Mouse (Mus musculus): ENCODE results near the gene Polr2i. TPM values are rescaled to one million over a fixed set of nuclear protein-coding genes. Genes with fewer than 3 reads are reported as not detected.
"Not testable (repeated sequence)": the region's sequence is repeated elsewhere in the genome, so short reads cannot be mapped to it uniquely, and the experiment has no call there.

The Polr2i gene
- 105 and 799 TPM in 2 replicates for total RNA-seq (2014; rRNA removed; ENCODE audit: low replicate concordance)
- polyA plus RNA-seq (2015; fragmentation: Nextera tagmentation; extraction: Ambion mirVana), result 109 and 112 TPM in 2 replicates

DNA sequence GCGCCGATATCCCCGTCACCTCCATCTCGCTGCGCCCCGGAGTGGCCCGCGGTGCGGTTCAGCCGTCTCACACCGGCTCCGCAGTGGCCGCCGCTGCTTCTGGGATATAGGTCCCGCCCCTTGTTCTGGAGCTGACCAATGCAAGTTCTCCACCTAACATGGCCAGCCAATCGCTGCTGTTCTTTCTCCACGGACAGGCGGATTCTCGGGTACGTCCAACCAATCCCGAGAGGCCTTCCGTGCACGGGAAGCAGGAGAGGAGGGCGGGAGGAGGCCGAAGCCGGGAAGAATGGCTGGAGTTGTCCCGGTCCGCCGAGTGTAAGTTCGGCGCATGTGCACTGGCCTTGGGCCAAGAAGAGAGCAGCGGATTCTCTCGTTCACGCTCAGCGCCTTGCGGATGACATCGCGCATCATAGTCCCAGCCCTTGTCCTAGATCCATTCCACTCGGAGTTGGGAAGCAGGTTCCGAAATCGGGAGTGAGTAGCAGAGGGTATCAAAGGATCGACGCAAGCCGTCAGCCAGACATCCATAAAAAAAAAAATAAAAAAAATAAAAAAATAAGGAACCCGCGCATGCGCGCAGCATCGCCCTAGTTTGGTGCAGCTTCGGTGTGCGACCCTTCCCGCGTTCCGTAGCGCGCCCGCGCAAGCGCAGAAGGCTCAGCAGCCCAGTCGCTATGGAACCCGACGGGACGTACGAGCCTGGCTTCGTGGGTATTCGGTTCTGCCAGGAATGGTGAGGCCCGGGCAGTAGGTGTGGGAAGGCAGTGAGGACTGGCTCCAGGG lies at the start of gene Polr2i, which contains the start of gene Tbcb:
TSS of gene Polr2i (plus strand) at position 280 of the 786 bp plus-strand sequence.
TSS of gene Tbcb (minus strand) at position 604 of the 786 bp plus-strand sequence.
- under 1% methylated on average over 67 of the region's 67 CpGs for WGBS
- Histone ChIP-seq H3K4me2 (ENCODE audit: low read depth, low read length) (peak within 1 kb of the TSS; percentile 76), H3K9me3 (replicated peaks; ENCODE audit: control insufficient read depth, low read length) (no peaks in the 10 kb centered on the region), H3K4me3 (ENCODE audit: low read depth, low read length) (peak within 1 kb of the TSS; percentile 64), H3K9ac (replicated peaks; ENCODE audit: low read depth, low read length) (peak within 1 kb of the TSS; percentile 58), H3K27me3 (ENCODE audit: control insufficient read depth, insufficient read depth, low read length) (no peaks in the 10 kb centered on the region), H3K27ac (ENCODE audit: low read depth) (peak within 1 kb of the TSS; percentile 82), H3K36me3 (replicated peaks; ENCODE audit: control insufficient read depth, insufficient read depth, low read length) (peaks cover 17% of the 10 kb centered on the region), H3K4me1 (ENCODE audit: control insufficient read depth, insufficient read depth) (peaks cover 9% of the 10 kb centered on the region)
- peak; percentile 90 for TF ChIP-seq EP300 (IDR thresholded peaks at IDR 0.05; ENCODE audit: low read depth)
- TF ChIP-seq CTCF (IDR thresholded peaks at IDR 0.05; ENCODE audit: low read depth), result no peak
- peak; percentile 99 for DNase-seq (ENCODE audit: low spot score)
- ATAC-seq (ENCODE audit: insufficient read depth, low read depth), result peak; percentile 95

DNA sequence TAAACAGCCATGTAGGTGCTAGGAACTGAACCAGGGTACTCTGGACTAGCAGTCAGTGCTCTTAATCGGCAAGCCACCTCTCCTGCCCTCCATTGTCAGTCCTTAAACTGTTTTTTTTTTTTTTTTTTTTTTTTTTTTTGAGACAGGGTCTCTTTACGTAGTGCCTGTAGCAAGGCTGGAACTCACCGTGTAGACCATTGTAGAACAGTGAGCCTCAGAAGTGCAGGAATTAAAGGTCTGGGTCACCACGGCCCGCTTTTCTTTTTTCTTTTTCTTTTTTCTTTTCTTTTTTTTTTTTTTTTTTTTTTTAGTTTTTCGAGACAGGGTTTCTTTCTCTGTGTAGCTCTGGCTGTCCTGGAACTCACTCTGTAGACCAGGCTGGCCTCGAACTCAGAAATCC lies 48.6 kb upstream of the Polr2i start:
- H3K36me3 ChIP-seq (replicated peaks; ENCODE audit: control insufficient read depth, insufficient read depth, low read length), result peaks cover 29% of the 10 kb centered on the region
- H3K4me1 ChIP-seq (ENCODE audit: control insufficient read depth, insufficient read depth); H3K9ac ChIP-seq (replicated peaks; ENCODE audit: low read depth, low read length); H3K27ac ChIP-seq (ENCODE audit: low read depth); H3K9me3 ChIP-seq (replicated peaks; ENCODE audit: control insufficient read depth, low read length); ATAC-seq (ENCODE audit: insufficient read depth, low read depth); DNase-seq (ENCODE audit: low spot score); H3K27me3 ChIP-seq (ENCODE audit: control insufficient read depth, insufficient read depth, low read length); H3K4me3 ChIP-seq (ENCODE audit: low read depth, low read length): not testable (repeated sequence)
- WGBS, result 56% methylated on average over 7 of the region's 7 CpGs
- H3K4me2 ChIP-seq (ENCODE audit: low read depth, low read length), result peak overlapping the region; percentile 76

DNA sequence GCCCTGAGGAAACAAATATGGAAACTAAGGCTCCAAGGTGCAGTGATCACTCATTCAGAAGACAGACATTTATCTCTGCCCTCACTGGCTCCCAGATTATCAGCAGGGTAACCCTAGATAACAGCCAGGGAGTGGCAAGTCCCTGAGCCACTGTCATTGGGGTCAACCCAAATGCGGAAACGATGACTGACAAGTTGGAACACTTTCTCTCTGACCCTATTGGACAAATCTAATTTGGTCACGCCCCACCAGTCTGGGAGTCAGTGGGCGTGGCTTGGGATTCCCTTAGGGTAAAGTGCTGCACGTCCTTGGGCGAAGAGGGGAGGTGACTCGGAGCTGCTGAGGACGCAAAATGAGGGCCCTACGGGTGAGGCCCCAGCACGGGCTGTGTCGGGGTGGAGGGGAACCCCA lies 47.9 kb upstream of the Polr2i start, which contains the start of gene Cox7a1:
TSS of gene Cox7a1 (plus strand) at position 266 of the 411 bp plus-strand sequence.
- Histone ChIP-seq H3K27me3 (ENCODE audit: control insufficient read depth, insufficient read depth, low read length) (no peaks in the 10 kb centered on the region), H3K27ac (ENCODE audit: low read depth) (peak within 1 kb of the TSS; percentile 73), H3K9me3 (replicated peaks; ENCODE audit: control insufficient read depth, low read length) (no peaks in the 10 kb centered on the region), H3K9ac (replicated peaks; ENCODE audit: low read depth, low read length) (peak within 1 kb of the TSS; percentile 69), H3K4me1 (ENCODE audit: control insufficient read depth, insufficient read depth) (0 out of 2 replicates have a peak, but pooled peaks cover 6% of the 10 kb centered on the region), H3K36me3 (replicated peaks; ENCODE audit: control insufficient read depth, insufficient read depth, low read length) (peaks cover 29% of the 10 kb centered on the region), H3K4me2 (ENCODE audit: low read depth, low read length) (peak within 1 kb of the TSS; percentile 76), H3K4me3 (ENCODE audit: low read depth, low read length) (peak within 1 kb of the TSS; percentile 62)
- TF ChIP-seq EP300 (IDR thresholded peaks at IDR 0.05; ENCODE audit: low read depth), result no peak
- no peak for TF ChIP-seq CTCF (IDR thresholded peaks at IDR 0.05; ENCODE audit: low read depth)
- WGBS, result 2% methylated on average over 11 of the region's 11 CpGs
- ATAC-seq (ENCODE audit: insufficient read depth, low read depth), result peak; percentile 93
- DNase-seq (ENCODE audit: low spot score), result peak; percentile 95

DNA sequence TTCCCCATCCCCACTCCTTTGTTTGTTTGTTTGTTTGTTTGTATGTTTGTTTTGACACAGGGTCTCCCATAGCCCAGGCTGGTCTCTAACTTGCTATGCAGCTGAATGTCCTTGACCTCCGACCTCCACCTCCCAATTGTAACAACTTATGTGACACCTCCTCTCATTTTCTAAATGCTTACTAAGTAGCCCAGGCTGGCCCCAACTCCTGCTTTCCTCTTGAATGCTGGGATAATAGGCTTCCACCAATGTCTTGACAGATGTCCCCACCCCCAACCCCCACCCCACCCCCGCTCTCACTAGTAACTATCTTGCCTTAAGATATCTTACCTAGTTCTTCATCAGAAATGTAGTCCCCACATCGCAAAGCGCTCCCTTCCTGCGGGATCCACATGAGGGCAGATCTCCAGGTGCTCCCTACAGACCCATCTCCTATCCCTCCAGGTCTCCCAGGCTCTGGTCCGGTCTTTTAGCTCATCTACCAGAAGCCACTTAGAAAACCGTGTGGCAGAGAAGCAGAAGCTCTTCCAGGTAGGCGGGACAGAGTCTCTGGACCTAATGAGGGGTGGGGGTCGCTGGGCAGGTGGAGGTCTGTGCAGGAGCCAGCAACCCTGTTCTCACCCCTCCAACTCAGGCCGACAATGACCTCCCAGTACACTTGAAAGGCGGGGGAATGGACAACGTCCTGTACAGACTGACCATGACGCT lies 47.0 kb upstream of the Polr2i start:
- ATAC-seq (ENCODE audit: insufficient read depth, low read depth) (peak; percentile 12; the same call in 1 of the 2 replicates), DNase-seq (ENCODE audit: low spot score) (no peak)
- WGBS, result 61% methylated on average over 13 of the region's 13 CpGs
- TF ChIP-seq EP300 (IDR thresholded peaks at IDR 0.05; ENCODE audit: low read depth), result no peak
- Histone ChIP-seq H3K27me3 (ENCODE audit: control insufficient read depth, insufficient read depth, low read length) (no peaks in the 10 kb centered on the region), H3K9me3 (replicated peaks; ENCODE audit: control insufficient read depth, low read length) (no peaks in the 10 kb centered on the region), H3K4me2 (ENCODE audit: low read depth, low read length) (peak overlapping the region; percentile 76), H3K36me3 (replicated peaks; ENCODE audit: control insufficient read depth, insufficient read depth, low read length) (peaks cover 33% of the 10 kb centered on the region), H3K27ac (ENCODE audit: low read depth) (peak overlapping the region; percentile 73), H3K9ac (replicated peaks; ENCODE audit: low read depth, low read length) (peak overlapping the region; percentile 69), H3K4me1 (ENCODE audit: control insufficient read depth, insufficient read depth) (0 out of 2 replicates have a peak, but pooled peaks cover 6% of the 10 kb centered on the region), H3K4me3 (ENCODE audit: low read depth, low read length) (peak overlapping the region; percentile 62)

DNA sequence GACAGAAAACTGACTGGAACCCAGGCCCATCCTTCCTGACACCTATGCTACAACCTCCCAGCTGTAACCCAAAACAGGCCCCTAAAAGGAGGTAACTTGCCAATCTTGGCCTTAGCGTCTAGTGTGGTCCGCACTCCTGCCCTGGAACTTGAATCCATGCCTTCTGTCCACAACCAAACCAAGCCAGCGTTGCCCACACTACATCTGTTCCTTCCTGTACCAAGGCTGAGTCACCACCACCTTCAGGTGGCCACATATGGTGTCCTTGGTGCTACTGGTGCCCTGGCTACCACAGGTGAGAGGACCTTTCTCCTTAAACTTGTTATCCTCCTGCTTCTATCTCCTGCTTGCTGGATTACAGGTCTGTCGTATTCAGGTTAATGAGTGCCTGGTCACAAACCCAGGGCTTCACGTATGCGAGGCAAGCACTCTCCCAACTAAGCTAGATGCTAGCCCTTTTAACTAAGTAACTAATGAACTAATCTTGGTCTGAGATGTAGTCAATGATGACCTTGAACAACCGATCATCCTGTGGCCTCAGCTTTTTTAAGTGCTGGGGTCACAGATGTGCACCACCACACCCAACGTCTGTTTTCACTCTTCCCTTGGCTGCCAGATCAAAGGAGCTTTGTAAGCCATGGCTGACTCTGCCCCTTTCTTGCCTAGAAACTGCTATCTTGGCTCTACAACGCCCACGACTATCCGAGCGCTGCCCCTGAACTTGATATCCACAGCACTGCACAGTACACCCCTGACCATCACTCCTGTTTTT lies 43.2 kb upstream of the Polr2i start:
- 71% methylated on average over 12 of the region's 12 CpGs for WGBS
- H3K4me2 ChIP-seq (ENCODE audit: low read depth, low read length), result no peak overlapping the region
- H3K4me1 ChIP-seq (ENCODE audit: control insufficient read depth, insufficient read depth), result 0 out of 2 replicates have a peak, but pooled peaks cover 11% of the 10 kb centered on the region
- peaks cover 60% of the 10 kb centered on the region for H3K36me3 ChIP-seq (replicated peaks; ENCODE audit: control insufficient read depth, insufficient read depth, low read length)
- no peak for TF ChIP-seq CTCF (IDR thresholded peaks at IDR 0.05; ENCODE audit: low read depth)
- no peak for TF ChIP-seq EP300 (IDR thresholded peaks at IDR 0.05; ENCODE audit: low read depth)
- no peak overlapping the region for H3K27ac ChIP-seq (ENCODE audit: low read depth)
- no peak overlapping the region for H3K9ac ChIP-seq (replicated peaks; ENCODE audit: low read depth, low read length)
- H3K9me3 ChIP-seq (replicated peaks; ENCODE audit: control insufficient read depth, low read length), result no peaks in the 10 kb centered on the region
- no peak overlapping the region for H3K4me3 ChIP-seq (ENCODE audit: low read depth, low read length)
- DNase-seq (ENCODE audit: low spot score) (no peak), ATAC-seq (ENCODE audit: insufficient read depth, low read depth) (no peak)
- H3K27me3 ChIP-seq (ENCODE audit: control insufficient read depth, insufficient read depth, low read length), result no peaks in the 10 kb centered on the region

Data from heart, postnatal 0 days (tissue).